Mouse (Mus musculus) G1E (cell line): ENCODE results near the gene Tnfrsf4.

ENCODE experiments used
- CTCF ChIP-seq: IDR thresholded peaks from 2 replicates; pipeline ENCODE4 v1.5.1; 2012; ENCODE audit warnings: low read depth, low read length, inconsistent platforms, mixed read lengths
- POLR2AphosphoS5 ChIP-seq: IDR thresholded peaks from 2 replicates; pipeline ENCODE4 v1.6.1; 2012; ENCODE audit warnings: low read depth, low read length, inconsistent platforms; ENCODE audit not compliant: insufficient replicate concordance

DNA sequence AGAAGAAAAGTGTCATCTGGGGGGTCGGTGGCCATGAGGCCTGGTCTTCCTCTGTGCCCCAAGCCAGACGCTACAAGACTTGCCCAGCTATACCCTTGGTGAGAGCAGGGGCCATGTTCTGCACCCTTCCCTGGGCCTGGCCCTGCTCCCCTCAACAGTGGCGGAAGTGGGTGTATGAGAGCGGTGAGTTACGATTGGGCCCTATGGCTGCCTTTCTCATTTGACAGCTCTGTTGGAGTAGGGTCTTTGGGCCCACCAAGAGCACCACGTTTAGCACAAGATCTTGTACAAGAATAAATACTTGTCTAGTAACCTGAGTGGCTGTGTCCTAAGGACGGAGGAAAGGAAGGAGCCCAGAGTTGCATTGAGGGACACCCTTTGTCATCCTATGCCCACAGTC, 14.9 kb downstream of the Tnfrsf4 start:
- TF ChIP-seq CTCF (no peak), POLR2AphosphoS5 (no peak)
